Mouse (Mus musculus): Measurements from ENCODE around the gene Nfkb1. TPM values are rescaled to one million over a fixed set of nuclear protein-coding genes. Genes with fewer than 3 reads are reported as not detected.
A peak's percentile ranks its signal among the peaks of the same experiment; 100 is the strongest.

Gene Nfkb1
- 8.5 and 9.6 TPM in 2 replicates for polyA plus RNA-seq (2014; fragmentation: Nextera tagmentation; extraction: Ambion mirVana)

DNA sequence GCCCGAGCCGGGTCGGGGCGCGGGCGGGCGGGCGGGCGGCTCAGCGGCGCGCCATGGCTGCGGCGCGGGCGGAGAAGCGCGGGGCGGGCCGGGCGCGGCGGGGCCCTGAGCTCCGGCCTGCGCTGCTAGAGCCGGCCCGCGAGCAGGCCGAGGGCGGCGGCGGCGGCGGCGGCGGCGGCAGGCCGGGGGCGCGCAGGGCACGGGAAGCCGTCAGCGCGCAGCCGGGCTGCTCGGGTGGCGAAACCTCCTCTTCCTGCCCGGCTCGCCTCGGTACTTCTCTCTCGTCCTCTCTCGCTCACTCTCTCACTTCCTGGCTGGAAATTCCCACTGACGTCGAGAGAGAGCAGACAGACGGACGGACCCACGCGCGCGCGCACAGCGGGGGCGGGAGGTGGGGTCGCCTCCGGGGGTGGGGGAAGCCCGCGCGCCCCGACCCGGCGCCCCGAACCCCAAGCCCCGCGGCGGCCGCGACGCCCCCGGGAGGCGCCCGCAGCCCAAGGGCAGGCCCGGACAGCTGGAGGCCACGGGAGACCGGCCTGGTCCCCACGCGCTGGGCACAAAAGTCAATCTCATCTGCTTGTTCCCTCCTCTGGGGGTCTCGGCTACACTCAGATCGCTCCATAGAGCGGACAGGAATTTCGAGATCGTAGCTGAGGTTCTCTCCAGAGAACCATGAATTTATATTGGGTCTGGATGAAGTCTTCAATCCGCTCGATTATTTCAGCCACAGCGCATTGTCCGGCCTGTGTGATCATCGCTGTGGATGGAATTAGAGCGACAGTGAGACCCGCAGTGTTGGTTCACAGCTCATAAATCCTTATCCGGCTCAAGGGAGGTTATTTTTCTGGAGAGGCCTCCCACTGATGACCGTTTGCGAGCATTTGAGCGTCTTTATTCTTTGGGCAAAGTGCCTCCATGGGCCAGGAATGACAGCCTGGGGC, at the start of gene Nfkb1:
Nfkb1 (minus strand) TSS at position 357 of the 941 bp plus-strand sequence.
- peak within 1 kb of the TSS; percentile 97 for H3K9ac ChIP-seq (replicated peaks; ENCODE audit: low read depth, low read length)
- no peaks in the 10 kb centered on the region for H3K36me3 ChIP-seq (ENCODE audit: control insufficient read depth, insufficient read depth, low read length)
- peak within 1 kb of the TSS; percentile 82 for H3K4me3 ChIP-seq (ENCODE audit: low read depth, low read length)
- H3K4me2 ChIP-seq (ENCODE audit: low read depth, low read length) = peak within 1 kb of the TSS; percentile 81
- WGBS = under 1% methylated on average over 53 of the region's 102 CpGs
- peak within 1 kb of the TSS; percentile 90 for H3K27ac ChIP-seq (ENCODE audit: low read depth, low read length)
- H3K9me3 ChIP-seq (ENCODE audit: control insufficient read depth, low read length) = no peaks in the 10 kb centered on the region
- ATAC-seq (ENCODE audit: low read depth) = peak; percentile 85
- no peaks in the 10 kb centered on the region for H3K27me3 ChIP-seq (ENCODE audit: control insufficient read depth, insufficient read depth, low read length)
- H3K4me1 ChIP-seq (ENCODE audit: control insufficient read depth, insufficient read depth, low read length) = peaks cover 20% of the 10 kb centered on the region; the same call in 1 of the 2 replicates

DNA sequence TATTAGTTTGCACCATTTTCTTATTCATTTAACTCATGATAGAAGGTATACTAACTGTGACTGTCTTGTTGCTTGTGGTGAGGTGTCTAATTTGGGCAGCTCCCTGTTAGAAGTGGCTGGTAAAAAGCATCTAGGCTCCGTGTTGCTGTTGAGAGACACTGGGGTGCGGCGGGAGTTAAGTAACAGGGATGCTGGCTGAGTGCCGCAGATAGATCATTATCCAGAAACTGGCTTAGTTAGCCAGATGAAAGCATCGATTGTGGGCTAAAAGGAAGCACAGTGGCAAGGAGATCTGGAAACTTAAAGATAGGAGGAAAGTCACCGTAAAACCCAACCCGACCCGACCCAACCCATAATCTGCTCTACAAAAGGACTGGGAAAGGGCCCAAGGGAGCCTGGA, 49.4 kb upstream of the Nfkb1 start:
- H3K27me3 ChIP-seq (ENCODE audit: control insufficient read depth, insufficient read depth, low read length) = no peaks in the 10 kb centered on the region
- no peak overlapping the region for H3K27ac ChIP-seq (ENCODE audit: low read depth, low read length)
- no peak overlapping the region for H3K9ac ChIP-seq (replicated peaks; ENCODE audit: low read depth, low read length)
- no peaks in the 10 kb centered on the region for H3K4me1 ChIP-seq (ENCODE audit: control insufficient read depth, insufficient read depth, low read length)
- H3K9me3 ChIP-seq (ENCODE audit: control insufficient read depth, low read length) = no peaks in the 10 kb centered on the region
- WGBS = 80% methylated on average over 8 of the region's 8 CpGs
- H3K4me2 ChIP-seq (ENCODE audit: low read depth, low read length) = no peak overlapping the region
- no peak overlapping the region for H3K4me3 ChIP-seq (ENCODE audit: low read depth, low read length)
- no peak for ATAC-seq (ENCODE audit: low read depth)
- no peaks in the 10 kb centered on the region for H3K36me3 ChIP-seq (ENCODE audit: control insufficient read depth, insufficient read depth, low read length)

GRCm38 (mm10) chr3:135734736-135735135, 43.4 kb upstream of the Nfkb1 start:
- ATAC-seq (ENCODE audit: low read depth) = no peak
- no peak overlapping the region for H3K9ac ChIP-seq (replicated peaks; ENCODE audit: low read depth, low read length)
- 76% methylated on average over 1 of the region's 1 CpGs for WGBS

GRCm38 (mm10) chr3:135732747-135733445, 41.5 kb upstream of the Nfkb1 start:
- ATAC-seq (ENCODE audit: low read depth) = no peak
- Histone ChIP-seq H3K4me2 (ENCODE audit: low read depth, low read length) (no peak overlapping the region), H3K9me3 (ENCODE audit: control insufficient read depth, low read length) (no peaks in the 10 kb centered on the region), H3K4me3 (ENCODE audit: low read depth, low read length) (no peak overlapping the region), H3K36me3 (ENCODE audit: control insufficient read depth, insufficient read depth, low read length) (no peaks in the 10 kb centered on the region), H3K4me1 (ENCODE audit: control insufficient read depth, insufficient read depth, low read length) (no peaks in the 10 kb centered on the region), H3K27ac (ENCODE audit: low read depth, low read length) (no peak overlapping the region), H3K9ac (replicated peaks; ENCODE audit: low read depth, low read length) (no peak overlapping the region), H3K27me3 (ENCODE audit: control insufficient read depth, insufficient read depth, low read length) (no peaks in the 10 kb centered on the region)
- 93% methylated on average over 10 of the region's 10 CpGs for WGBS

More at GRCm38 (mm10) chr3:135734736-135735135, 43.4 kb upstream of the Nfkb1 start:
- no peak overlapping the region for H3K27ac ChIP-seq (ENCODE audit: low read depth, low read length)
- H3K9me3 ChIP-seq (ENCODE audit: control insufficient read depth, low read length) = no peaks in the 10 kb centered on the region
- H3K36me3 ChIP-seq (ENCODE audit: control insufficient read depth, insufficient read depth, low read length) = no peaks in the 10 kb centered on the region
- no peaks in the 10 kb centered on the region for H3K4me1 ChIP-seq (ENCODE audit: control insufficient read depth, insufficient read depth, low read length)
- no peak overlapping the region for H3K4me2 ChIP-seq (ENCODE audit: low read depth, low read length)
- H3K4me3 ChIP-seq (ENCODE audit: low read depth, low read length) = no peak overlapping the region
- no peaks in the 10 kb centered on the region for H3K27me3 ChIP-seq (ENCODE audit: control insufficient read depth, insufficient read depth, low read length)

DNA sequence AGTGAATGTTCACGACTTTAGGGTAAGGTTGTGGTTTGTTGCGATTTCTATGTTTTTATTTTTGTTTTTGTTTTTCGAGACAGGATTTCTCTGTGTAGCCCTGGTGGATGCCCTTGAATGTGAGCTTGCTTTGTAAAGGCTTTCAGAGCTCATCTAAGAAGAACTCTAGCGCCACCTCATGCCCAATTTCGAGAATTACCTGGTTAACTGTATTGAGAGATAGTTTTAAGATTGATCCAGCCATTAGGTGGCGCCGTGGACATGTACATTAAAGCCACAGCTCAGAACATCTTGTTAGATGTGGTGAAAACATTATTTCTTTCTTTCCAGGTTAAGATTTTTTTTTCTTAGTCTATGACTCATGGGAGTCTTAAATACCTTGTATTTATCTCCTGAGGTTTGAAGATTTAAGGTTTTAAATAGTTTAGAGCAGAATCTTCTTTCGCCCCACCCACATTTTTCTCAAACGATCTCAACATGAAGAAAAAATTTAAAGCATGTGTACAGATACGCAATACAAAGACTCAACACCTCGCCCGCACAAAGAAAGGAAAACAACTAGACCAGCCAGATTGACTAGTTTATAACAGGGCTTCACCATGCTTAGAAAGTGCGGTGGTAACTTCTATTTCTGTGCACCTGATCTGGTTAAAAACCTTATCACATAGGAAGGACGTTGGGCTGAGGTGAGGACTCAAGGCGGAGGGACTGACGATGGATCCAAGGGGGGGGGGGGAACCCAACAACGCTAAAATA, 40.1 kb upstream of the Nfkb1 start:
- Histone ChIP-seq H3K9ac (replicated peaks; ENCODE audit: low read depth, low read length) (no peak overlapping the region), H3K9me3 (ENCODE audit: control insufficient read depth, low read length) (no peaks in the 10 kb centered on the region), H3K4me3 (ENCODE audit: low read depth, low read length) (no peak overlapping the region), H3K4me1 (ENCODE audit: control insufficient read depth, insufficient read depth, low read length) (no peaks in the 10 kb centered on the region), H3K27ac (ENCODE audit: low read depth, low read length) (no peak overlapping the region), H3K27me3 (ENCODE audit: control insufficient read depth, insufficient read depth, low read length) (no peaks in the 10 kb centered on the region), H3K36me3 (ENCODE audit: control insufficient read depth, insufficient read depth, low read length) (no peaks in the 10 kb centered on the region), H3K4me2 (ENCODE audit: low read depth, low read length) (no peak overlapping the region)
- peak; percentile 91 for ATAC-seq (ENCODE audit: low read depth)
- WGBS = 40% methylated on average over 17 of the region's 17 CpGs

DNA sequence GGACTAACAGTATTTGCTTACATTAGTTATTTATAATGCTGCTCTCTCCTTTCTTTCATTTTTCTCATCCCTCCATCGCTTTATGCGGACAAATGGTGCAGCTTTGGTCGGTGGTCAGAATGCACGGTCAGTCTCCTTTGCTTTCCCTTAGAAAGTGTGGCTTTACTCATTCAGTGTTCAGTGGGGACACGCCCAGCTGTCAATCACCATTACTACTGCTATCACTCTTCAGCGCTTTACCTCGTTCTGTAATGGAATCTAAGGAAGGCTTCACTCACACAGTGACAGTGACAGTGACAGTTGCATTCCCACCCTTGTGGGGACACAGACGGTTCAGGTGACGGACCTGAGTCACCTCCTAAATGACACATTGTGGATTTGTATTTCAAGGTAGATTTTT, 39.4 kb upstream of the Nfkb1 start:
- no peak overlapping the region for H3K27ac ChIP-seq (ENCODE audit: low read depth, low read length)
- no peaks in the 10 kb centered on the region for H3K4me1 ChIP-seq (ENCODE audit: control insufficient read depth, insufficient read depth, low read length)
- no peaks in the 10 kb centered on the region for H3K9me3 ChIP-seq (ENCODE audit: control insufficient read depth, low read length)
- peak; percentile 80 for ATAC-seq (ENCODE audit: low read depth)
- no peaks in the 10 kb centered on the region for H3K27me3 ChIP-seq (ENCODE audit: control insufficient read depth, insufficient read depth, low read length)
- H3K4me2 ChIP-seq (ENCODE audit: low read depth, low read length) = no peak overlapping the region
- 61% methylated on average over 9 of the region's 9 CpGs for WGBS
- no peak overlapping the region for H3K9ac ChIP-seq (replicated peaks; ENCODE audit: low read depth, low read length)
- no peaks in the 10 kb centered on the region for H3K36me3 ChIP-seq (ENCODE audit: control insufficient read depth, insufficient read depth, low read length)
- no peak overlapping the region for H3K4me3 ChIP-seq (ENCODE audit: low read depth, low read length)

DNA sequence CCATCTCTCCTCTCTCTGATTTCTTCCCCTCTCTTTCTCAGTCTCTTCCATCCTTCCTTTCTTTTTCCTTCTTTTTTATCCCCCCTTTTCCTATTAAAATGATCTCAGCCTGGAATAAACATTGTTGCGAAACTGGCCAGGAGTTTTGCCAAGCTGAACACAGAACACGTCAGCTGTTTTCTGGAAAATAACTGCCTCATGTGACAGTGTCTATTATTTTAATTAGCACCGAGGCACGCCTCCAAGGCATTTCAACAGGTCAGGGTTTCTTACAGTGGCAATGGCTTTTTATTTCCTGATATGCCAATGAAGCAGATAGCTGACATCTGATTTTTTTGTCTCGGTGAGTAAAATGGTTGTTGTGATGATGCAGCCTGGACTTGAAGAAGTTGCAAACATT, 38.2 kb upstream of the Nfkb1 start:
- 67% methylated on average over 5 of the region's 5 CpGs for WGBS
- no peak overlapping the region for H3K27ac ChIP-seq (ENCODE audit: low read depth, low read length)
- ATAC-seq (ENCODE audit: low read depth) = no peak
- no peak overlapping the region for H3K4me2 ChIP-seq (ENCODE audit: low read depth, low read length)
- no peaks in the 10 kb centered on the region for H3K4me1 ChIP-seq (ENCODE audit: control insufficient read depth, insufficient read depth, low read length)
- no peak overlapping the region for H3K4me3 ChIP-seq (ENCODE audit: low read depth, low read length)
- no peaks in the 10 kb centered on the region for H3K9me3 ChIP-seq (ENCODE audit: control insufficient read depth, low read length)
- no peaks in the 10 kb centered on the region for H3K27me3 ChIP-seq (ENCODE audit: control insufficient read depth, insufficient read depth, low read length)
- H3K36me3 ChIP-seq (ENCODE audit: control insufficient read depth, insufficient read depth, low read length) = no peaks in the 10 kb centered on the region
- H3K9ac ChIP-seq (replicated peaks; ENCODE audit: low read depth, low read length) = no peak overlapping the region

DNA sequence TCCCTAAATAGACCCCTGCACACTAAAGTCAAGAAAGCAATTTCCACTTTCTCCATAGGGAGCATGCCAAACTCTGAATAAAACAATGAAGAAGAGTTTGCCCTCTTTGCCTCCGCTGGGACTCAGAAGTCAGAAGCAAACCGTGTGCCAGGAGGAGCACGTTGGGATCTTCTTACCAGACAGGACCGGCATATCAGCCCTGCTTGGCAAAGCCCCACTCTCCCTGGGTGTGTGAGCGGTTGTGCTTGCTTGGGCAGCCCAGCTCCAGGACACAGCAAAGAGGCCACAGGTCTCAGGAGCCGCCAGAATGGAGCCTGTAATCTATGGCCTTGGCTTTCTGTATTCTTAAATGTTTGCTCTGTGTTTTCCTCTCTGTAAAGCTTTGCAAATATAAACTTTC, 37.6 kb upstream of the Nfkb1 start:
- Histone ChIP-seq H3K9ac (replicated peaks; ENCODE audit: low read depth, low read length) (no peak overlapping the region), H3K36me3 (ENCODE audit: control insufficient read depth, insufficient read depth, low read length) (no peaks in the 10 kb centered on the region), H3K27me3 (ENCODE audit: control insufficient read depth, insufficient read depth, low read length) (no peaks in the 10 kb centered on the region), H3K4me2 (ENCODE audit: low read depth, low read length) (no peak overlapping the region), H3K27ac (ENCODE audit: low read depth, low read length) (no peak overlapping the region), H3K9me3 (ENCODE audit: control insufficient read depth, low read length) (no peaks in the 10 kb centered on the region), H3K4me3 (ENCODE audit: low read depth, low read length) (no peak overlapping the region), H3K4me1 (ENCODE audit: control insufficient read depth, insufficient read depth, low read length) (no peaks in the 10 kb centered on the region)
- ATAC-seq (ENCODE audit: low read depth) = no peak
- WGBS = 81% methylated on average over 6 of the region's 6 CpGs
